Mouse (Mus musculus): ENCODE data around the gene Tmub2. TPM values are rescaled to one million over a fixed set of nuclear protein-coding genes. Genes with fewer than 3 reads are reported as not detected.

Tmub2 gene
- total RNA-seq, 1 experiment from 2014 or later: 51.1 TPM

- ATAC-seq (ENCODE audit: extremely low read depth, insufficient number of reproducible peaks, low FRiP score, poor library complexity, severe bottlenecking): no peak
These were observed 33.3 kb downstream of the Tmub2 start for GRCm38 (mm10) chr11:102317901-102318575.

DNA sequence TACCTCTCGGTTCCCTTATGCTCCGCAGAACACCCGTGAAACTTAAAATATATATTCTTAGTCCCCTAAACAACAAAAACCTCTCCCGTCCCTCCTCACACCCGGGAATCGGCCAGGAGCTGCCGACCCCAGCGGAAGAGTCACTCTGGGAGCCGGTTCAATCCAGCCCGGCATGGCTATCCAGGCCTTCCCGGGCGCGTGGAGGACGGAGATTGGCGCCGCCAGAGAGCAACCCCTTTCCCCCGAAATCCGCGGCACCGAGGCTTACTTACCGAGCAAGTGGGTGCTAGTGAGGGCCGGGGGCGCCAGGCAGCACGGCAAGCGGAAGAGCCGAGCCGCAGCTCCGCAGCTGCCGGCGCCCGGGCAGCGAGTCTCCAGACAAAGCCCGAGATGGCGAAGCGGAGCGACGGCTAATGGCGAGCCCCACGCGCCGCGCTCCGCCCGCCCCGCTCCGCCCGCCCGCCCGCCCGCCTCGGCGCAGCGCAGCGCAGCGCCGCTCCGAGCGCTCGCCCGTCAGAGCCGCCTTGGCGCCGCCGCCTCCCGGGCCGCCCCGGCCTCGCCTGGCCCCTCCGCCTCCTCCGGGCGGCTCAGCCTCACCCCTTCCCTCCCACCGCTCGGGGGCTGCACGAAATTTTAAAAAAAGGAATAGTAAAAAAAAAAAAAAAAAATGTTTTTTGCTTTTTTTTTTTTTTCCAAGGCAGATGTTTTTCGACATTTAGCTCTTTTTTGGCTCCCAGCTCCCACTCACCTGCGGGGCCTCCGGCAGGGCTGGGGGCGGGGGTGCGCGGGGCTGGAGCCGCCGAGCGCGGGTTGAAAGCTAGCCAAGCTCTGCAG lies 34.1 kb downstream of the Tmub2 start:
- no peak for ATAC-seq (ENCODE audit: extremely low read depth, insufficient number of reproducible peaks, low FRiP score, poor library complexity, severe bottlenecking)

DNA sequence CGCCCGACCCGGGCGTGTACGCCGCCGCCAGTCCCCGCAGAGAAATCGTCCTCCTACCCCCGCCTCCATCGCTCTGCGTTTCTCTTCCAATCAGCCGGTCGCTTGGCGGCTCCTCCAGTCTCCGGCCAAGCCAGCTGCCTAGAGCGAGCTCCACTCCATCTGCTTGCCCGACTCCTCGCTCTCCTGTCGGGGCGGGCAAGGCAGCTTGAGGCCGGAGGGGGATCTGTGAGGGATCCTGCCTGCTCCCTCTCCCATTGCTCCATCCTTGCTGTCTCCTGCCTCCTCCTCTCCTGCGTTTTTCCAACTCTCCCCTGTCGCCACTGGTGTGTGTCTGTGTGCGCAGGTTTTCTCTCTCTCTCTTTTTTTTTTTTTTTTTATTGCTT lies 34.7 kb downstream of the Tmub2 start, which contains the start of gene Ubtf:
Gene Ubtf (minus strand): TSS at position 333 of the 383 bp plus-strand sequence.
- ATAC-seq (ENCODE audit: extremely low read depth, insufficient number of reproducible peaks, low FRiP score, poor library complexity, severe bottlenecking): peak; percentile 42

- no peak for ATAC-seq (ENCODE audit: extremely low read depth, insufficient number of reproducible peaks, low FRiP score, poor library complexity, severe bottlenecking)
These were observed 35.4 kb downstream of the Tmub2 start for GRCm38 (mm10) chr11:102319941-102320685.

GRCm38 (mm10) chr11:102320686-102321005 lies 35.9 kb downstream of the Tmub2 start:
- no peak for ATAC-seq (ENCODE audit: extremely low read depth, insufficient number of reproducible peaks, low FRiP score, poor library complexity, severe bottlenecking)

- ATAC-seq (ENCODE audit: extremely low read depth, insufficient number of reproducible peaks, low FRiP score, poor library complexity, severe bottlenecking): no peak
These were observed 37.2 kb downstream of the Tmub2 start for GRCm38 (mm10) chr11:102321931-102322330.

GRCm38 (mm10) chr11:102323516-102323915 lies 38.8 kb downstream of the Tmub2 start:
- ATAC-seq (ENCODE audit: extremely low read depth, insufficient number of reproducible peaks, low FRiP score, poor library complexity, severe bottlenecking): no peak

DNA sequence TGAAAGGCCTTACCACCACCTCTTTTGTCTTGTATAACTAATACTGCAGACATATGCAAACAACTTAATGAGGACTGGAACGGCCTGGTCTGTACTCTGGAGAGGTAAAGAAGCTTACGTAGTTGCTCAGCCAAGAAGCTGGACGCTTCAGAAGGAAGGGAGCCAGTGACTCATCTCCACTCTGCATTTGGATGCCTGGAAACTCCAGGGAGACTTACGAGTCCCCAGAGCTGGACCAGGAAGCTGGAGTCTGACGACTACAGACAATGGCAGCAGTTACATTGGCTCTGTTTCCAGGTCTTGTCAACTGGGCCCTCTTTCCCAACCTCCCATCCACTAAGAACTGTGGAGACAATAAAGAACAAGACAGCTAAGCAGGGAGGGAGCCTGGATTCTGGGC lies 42.5 kb downstream of the Tmub2 start:
- no peak for ATAC-seq (ENCODE audit: extremely low read depth, insufficient number of reproducible peaks, low FRiP score, poor library complexity, severe bottlenecking)

DNA sequence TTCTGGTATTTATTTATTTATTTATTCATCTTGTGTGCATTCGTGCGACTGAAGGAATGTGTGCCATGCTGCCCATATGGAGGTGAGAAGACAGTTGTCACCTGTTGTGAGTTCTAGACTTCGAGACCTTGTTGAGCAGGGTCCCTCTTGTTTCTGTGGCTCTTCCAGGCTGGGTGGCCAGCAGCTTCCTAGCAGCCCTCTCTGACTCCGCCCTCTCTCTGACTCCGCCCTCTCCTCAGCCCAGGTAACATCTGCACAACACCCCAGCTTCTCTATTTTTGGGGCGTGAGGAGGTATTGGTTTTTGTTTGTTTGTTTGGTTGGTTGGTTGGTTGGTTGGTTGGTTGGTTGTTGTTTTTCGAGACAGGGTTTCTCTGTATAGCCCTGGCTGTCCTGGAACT lies 43.1 kb downstream of the Tmub2 start:
- ATAC-seq (ENCODE audit: extremely low read depth, insufficient number of reproducible peaks, low FRiP score, poor library complexity, severe bottlenecking): no peak

GRCm38 (mm10) chr11:102329518-102329917 lies 44.8 kb downstream of the Tmub2 start:
- ATAC-seq (ENCODE audit: extremely low read depth, insufficient number of reproducible peaks, low FRiP score, poor library complexity, severe bottlenecking): no peak

DNA sequence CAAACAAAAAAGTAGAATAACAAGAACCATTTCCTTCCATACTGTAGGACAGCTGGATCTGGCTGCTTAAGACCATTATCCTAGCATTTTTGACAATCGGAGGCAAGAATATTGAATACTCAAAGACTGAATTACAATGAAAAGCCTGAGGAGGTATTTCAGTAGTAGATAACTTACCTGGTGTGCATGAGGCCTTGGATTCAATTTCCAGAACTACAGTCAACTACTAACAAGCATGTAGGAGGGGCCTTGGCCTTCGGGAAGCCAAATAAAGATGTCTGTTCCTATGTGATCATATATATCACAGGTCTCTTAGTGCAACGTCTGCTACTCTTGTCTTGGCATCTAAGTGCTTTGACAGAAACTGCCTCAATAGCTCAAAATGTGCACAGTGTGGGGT lies 45.3 kb downstream of the Tmub2 start:
- ATAC-seq (ENCODE audit: extremely low read depth, insufficient number of reproducible peaks, low FRiP score, poor library complexity, severe bottlenecking): no peak

DNA sequence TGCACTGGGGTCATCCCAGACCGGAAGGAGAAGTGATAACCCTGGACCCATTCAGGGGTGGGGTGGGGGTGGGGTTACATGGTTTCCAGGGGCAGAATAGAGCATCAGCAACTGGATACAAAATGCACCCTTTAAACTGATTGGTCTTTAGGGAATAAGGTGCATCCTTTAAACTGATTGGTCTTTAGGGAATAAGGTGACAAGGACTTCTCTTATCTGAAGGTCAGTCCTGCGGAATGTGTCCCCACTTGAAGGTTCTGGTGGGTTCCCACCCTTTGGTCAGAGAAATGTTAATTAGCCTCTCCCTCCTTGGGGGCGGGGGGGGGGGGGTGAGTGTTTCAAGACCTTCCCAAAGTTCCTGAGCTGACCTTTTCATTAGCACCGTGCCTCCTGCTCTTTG lies 47.1 kb downstream of the Tmub2 start:
- ATAC-seq (ENCODE audit: extremely low read depth, insufficient number of reproducible peaks, low FRiP score, poor library complexity, severe bottlenecking): no peak

GRCm38 (mm10) chr11:102333061-102333460 lies 48.3 kb downstream of the Tmub2 start:
- no peak for ATAC-seq (ENCODE audit: extremely low read depth, insufficient number of reproducible peaks, low FRiP score, poor library complexity, severe bottlenecking)

- ATAC-seq (ENCODE audit: extremely low read depth, insufficient number of reproducible peaks, low FRiP score, poor library complexity, severe bottlenecking): no peak
These were observed 49.3 kb downstream of the Tmub2 start for GRCm38 (mm10) chr11:102334010-102334409.

DNA sequence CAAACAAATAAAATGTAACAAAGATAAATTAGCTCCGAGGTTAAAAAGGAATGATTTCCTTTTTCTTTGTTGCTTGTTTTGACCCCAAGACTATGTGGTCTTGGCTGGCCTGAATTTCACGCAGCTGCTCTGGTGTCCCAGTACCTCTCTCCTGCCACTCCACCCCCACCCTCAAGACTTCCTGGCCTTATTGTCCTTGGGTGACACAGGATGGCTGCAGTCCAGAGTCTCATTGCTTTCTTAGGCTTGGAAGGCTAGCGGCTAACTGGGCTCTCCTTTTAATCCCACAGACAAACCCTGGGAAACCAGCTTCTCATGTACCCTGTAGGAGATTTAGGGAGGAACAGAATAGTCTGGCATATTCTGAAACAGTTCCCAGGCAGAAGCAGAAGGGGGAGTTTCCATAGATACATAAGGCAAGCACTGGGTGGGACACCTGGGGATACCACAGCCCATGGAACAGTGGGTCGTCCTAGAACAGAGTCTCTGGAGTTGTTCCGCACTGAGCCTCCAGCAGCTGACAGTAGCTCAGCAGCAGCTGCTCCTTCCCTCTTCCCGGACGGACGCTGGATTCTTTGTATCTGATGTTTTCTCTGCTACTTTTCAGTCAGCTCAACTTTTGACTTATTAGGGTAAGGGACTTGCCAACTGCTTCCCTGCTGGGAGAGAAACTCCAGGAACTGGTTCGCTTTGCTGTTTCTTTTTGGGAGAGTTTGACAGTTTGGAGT lies 50.4 kb downstream of the Tmub2 start:
- ATAC-seq (ENCODE audit: extremely low read depth, insufficient number of reproducible peaks, low FRiP score, poor library complexity, severe bottlenecking): no peak

GRCm38 (mm10) chr11:102336191-102336590 lies 51.5 kb downstream of the Tmub2 start:
- ATAC-seq (ENCODE audit: extremely low read depth, insufficient number of reproducible peaks, low FRiP score, poor library complexity, severe bottlenecking): no peak

DNA sequence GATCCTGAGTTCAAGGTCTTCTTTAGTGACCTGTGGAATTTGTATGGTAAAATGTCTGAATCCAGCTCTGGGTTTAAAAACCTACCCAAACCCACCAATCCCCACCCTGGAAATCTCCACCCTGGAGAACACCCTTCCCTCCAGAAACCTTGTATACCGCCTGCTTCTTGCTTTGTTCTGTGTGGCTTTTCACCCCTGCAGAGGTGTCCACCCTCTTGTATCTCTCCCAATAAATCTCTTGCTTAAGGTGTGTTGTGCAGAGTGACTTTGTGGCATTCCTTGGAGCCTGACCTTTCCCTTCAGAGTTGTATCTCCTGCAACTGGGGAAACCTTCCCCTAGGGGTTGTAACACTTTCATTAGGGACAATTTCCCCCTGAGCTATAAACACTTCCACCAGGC lies 53.2 kb downstream of the Tmub2 start:
- ATAC-seq (ENCODE audit: extremely low read depth, insufficient number of reproducible peaks, low FRiP score, poor library complexity, severe bottlenecking): no peak

GRCm38 (mm10) chr11:102338561-102338960 lies 53.8 kb downstream of the Tmub2 start:
- no peak for ATAC-seq (ENCODE audit: extremely low read depth, insufficient number of reproducible peaks, low FRiP score, poor library complexity, severe bottlenecking)

All from neutrophil, adult 5-6 weeks (primary cell).